Mouse (Mus musculus): ENCODE measurements around the gene Fndc9. TPM values are rescaled to one million over a fixed set of nuclear protein-coding genes. Genes with fewer than 3 reads are reported as not detected.

Gene Fndc9
- polyA plus RNA-seq, 1 experiment from 2014 or later = 0.47 TPM

- POLR2A ChIA-PET = interaction anchor here (0.6 kb wide), 1 partner anchor 35 kb away, joined by 5 read pairs; no protein-coding TSS in a partner anchor
These were observed 36.8 kb downstream of the Fndc9 start for GRCm38 (mm10) chr11:46272058-46272681.

GRCm38 (mm10) chr11:46273969-46274368 lies 38.6 kb downstream of the Fndc9 start:
- ChIA-PET CTCF (interaction anchor here (1.5 to 4.3 kb wide), 6 partner anchors 9 to 157 kb away, joined by 4 to 19 read pairs (median 5); partner anchors contain the start of gene Fndc9), POLR2A (no interaction called here)
- H3K27me3 ChIP-seq = no peaks in the 10 kb centered on the region
- in situ Hi-C loops (cut with MboI; ENCODE audit: low pct_unique_long_range_greater_than_20kb) = loop anchor here (5.0 kb wide), 1 partner anchor 158 kb away; no protein-coding TSS in a partner anchor
- peak; percentile 33 for TF ChIP-seq CTCF (IDR thresholded peaks at IDR 0.05)
- DNase-seq (ENCODE audit: low read depth, low spot score) (no peak), ATAC-seq (no peak)

More at GRCm38 (mm10) chr11:46272058-46272681, 36.8 kb downstream of the Fndc9 start:
- no peak for DNase-seq (ENCODE audit: low read depth, low spot score)
- H3K27me3 ChIP-seq = no peaks in the 10 kb centered on the region
- in situ Hi-C loops (cut with MboI; ENCODE audit: low pct_unique_long_range_greater_than_20kb) = loop anchor here (5.0 kb wide), 1 partner anchor 160 kb away; no protein-coding TSS in a partner anchor
- TF ChIP-seq CTCF (IDR thresholded peaks at IDR 0.05) = no peak
- ATAC-seq = no peak
- CTCF ChIA-PET = interaction anchor here (1.2 to 4.3 kb wide), 2 partner anchors 16 to 159 kb away, joined by 3 to 19 read pairs; no protein-coding TSS in a partner anchor

GRCm38 (mm10) chr11:46275302-46275701 lies 40.0 kb downstream of the Fndc9 start:
- CTCF ChIA-PET = interaction anchor here (0.6 to 4.0 kb wide), 15 partner anchors 9 to 156 kb away, joined by 3 to 9 read pairs (median 4); partner anchors contain the start of gene Fndc9
- ATAC-seq = peak; percentile 78
- no peaks in the 10 kb centered on the region for H3K27me3 ChIP-seq
- in situ Hi-C loops (cut with MboI; ENCODE audit: low pct_unique_long_range_greater_than_20kb) = no loop called here
- POLR2A ChIA-PET = no interaction called here
- TF ChIP-seq CTCF (IDR thresholded peaks at IDR 0.05) = peak; percentile 69
- DNase-seq (ENCODE audit: low read depth, low spot score) = no peak

- in situ Hi-C loops (cut with MboI; ENCODE audit: low pct_unique_long_range_greater_than_20kb) = no loop called here
- ChIA-PET CTCF (interaction anchor here (0.6 to 4.0 kb wide), 8 partner anchors 11 to 155 kb away, joined by 3 to 9 read pairs (median 4); partner anchors contain the start of gene Fndc9), POLR2A (no interaction called here)
- ATAC-seq = no peak
- H3K27me3 ChIP-seq = no peaks in the 10 kb centered on the region
- no peak for DNase-seq (ENCODE audit: low read depth, low spot score)
- TF ChIP-seq CTCF (IDR thresholded peaks at IDR 0.05) = no peak
These were observed 40.8 kb downstream of the Fndc9 start for GRCm38 (mm10) chr11:46276168-46276567.

GRCm38 (mm10) chr11:46276778-46277177 lies 41.4 kb downstream of the Fndc9 start:
- ChIA-PET CTCF (interaction anchor here (0.6 to 2.2 kb wide), 9 partner anchors 12 to 154 kb away, joined by 3 to 7 read pairs (median 4); no protein-coding TSS in a partner anchor), POLR2A (interaction anchor here (0.7 kb wide), 1 partner anchor 822 kb away, joined by 3 read pairs; no protein-coding TSS in a partner anchor)
- in situ Hi-C loops (cut with MboI; ENCODE audit: low pct_unique_long_range_greater_than_20kb) = no loop called here
- no peak for DNase-seq (ENCODE audit: low read depth, low spot score)
- H3K27me3 ChIP-seq = no peaks in the 10 kb centered on the region
- TF ChIP-seq CTCF (IDR thresholded peaks at IDR 0.05) = peak; percentile 75
- ATAC-seq = peak; percentile 42

- in situ Hi-C loops (cut with MboI; ENCODE audit: low pct_unique_long_range_greater_than_20kb) = no loop called here
- ChIA-PET POLR2A (no interaction called here), CTCF (interaction anchor here (0.7 to 2.0 kb wide), 8 partner anchors 9 to 48 kb away, joined by 3 to 9 read pairs (median 4); no protein-coding TSS in a partner anchor)
- ATAC-seq (no peak), DNase-seq (ENCODE audit: low read depth, low spot score) (no peak)
- TF ChIP-seq CTCF (IDR thresholded peaks at IDR 0.05) = no peak
- H3K27me3 ChIP-seq = no peaks in the 10 kb centered on the region
These were observed 42.8 kb downstream of the Fndc9 start for GRCm38 (mm10) chr11:46278140-46278539.

- no peaks in the 10 kb centered on the region for H3K27me3 ChIP-seq
- DNase-seq (ENCODE audit: low read depth, low spot score) = no peak
- TF ChIP-seq CTCF (IDR thresholded peaks at IDR 0.05) = no peak
- in situ Hi-C loops (cut with MboI; ENCODE audit: low pct_unique_long_range_greater_than_20kb) = no loop called here
- ChIA-PET POLR2A (no interaction called here), CTCF (interaction anchor here (0.7 to 2.0 kb wide), 4 partner anchors 10 to 16 kb away, joined by 3 to 9 read pairs (median 6); no protein-coding TSS in a partner anchor)
- no peak for ATAC-seq
These were observed 43.4 kb downstream of the Fndc9 start for GRCm38 (mm10) chr11:46278709-46279108.

GRCm38 (mm10) chr11:46282612-46283011 lies 47.3 kb downstream of the Fndc9 start:
- DNase-seq (ENCODE audit: low read depth, low spot score) (no peak), ATAC-seq (no peak)
- ChIA-PET POLR2A (no interaction called here), CTCF (interaction anchor here (2.9 kb wide), 1 partner anchor 13 kb away, joined by 7 read pairs; no protein-coding TSS in a partner anchor)
- in situ Hi-C loops (cut with MboI; ENCODE audit: low pct_unique_long_range_greater_than_20kb) = no loop called here
- H3K27me3 ChIP-seq = no peaks in the 10 kb centered on the region
- TF ChIP-seq CTCF (IDR thresholded peaks at IDR 0.05) = no peak

GRCm38 (mm10) chr11:46283800-46284199 lies 48.5 kb downstream of the Fndc9 start:
- no peak for DNase-seq (ENCODE audit: low read depth, low spot score)
- ChIA-PET CTCF (interaction anchor here (1.3 to 2.9 kb wide), 3 partner anchors 8 to 15 kb away, joined by 4 to 7 read pairs (median 6); no protein-coding TSS in a partner anchor), POLR2A (no interaction called here)
- no peaks in the 10 kb centered on the region for H3K27me3 ChIP-seq
- in situ Hi-C loops (cut with MboI; ENCODE audit: low pct_unique_long_range_greater_than_20kb) = no loop called here
- no peak for ATAC-seq
- TF ChIP-seq CTCF (IDR thresholded peaks at IDR 0.05) = no peak

GRCm38 (mm10) chr11:46286803-46287202 lies 51.5 kb downstream of the Fndc9 start:
- in situ Hi-C loops (cut with MboI; ENCODE audit: low pct_unique_long_range_greater_than_20kb) = no loop called here
- DNase-seq (ENCODE audit: low read depth, low spot score) = no peak
- H3K27me3 ChIP-seq = no peaks in the 10 kb centered on the region
- no peak for ATAC-seq
- CTCF ChIA-PET = interaction anchor here (1.1 kb wide), 1 partner anchor 12 kb away, joined by 3 read pairs; no protein-coding TSS in a partner anchor
- POLR2A ChIA-PET = no interaction called here
- no peak for TF ChIP-seq CTCF (IDR thresholded peaks at IDR 0.05)

GRCm38 (mm10) chr11:46288091-46288490 lies 52.8 kb downstream of the Fndc9 start:
- DNase-seq (ENCODE audit: low read depth, low spot score) = no peak
- no peak for TF ChIP-seq CTCF (IDR thresholded peaks at IDR 0.05)
- CTCF ChIA-PET = interaction anchor here (1.3 to 2.2 kb wide), 3 partner anchors 10 to 15 kb away, joined by 3 to 7 read pairs (median 4); no protein-coding TSS in a partner anchor
- POLR2A ChIA-PET = no interaction called here
- in situ Hi-C loops (cut with MboI; ENCODE audit: low pct_unique_long_range_greater_than_20kb) = no loop called here
- H3K27me3 ChIP-seq = no peaks in the 10 kb centered on the region
- ATAC-seq = no peak

Measured in Patski (cell line).